Mouse (Mus musculus): ENCODE results near the gene Dip2b. TPM values are rescaled to one million over a fixed set of nuclear protein-coding genes. Genes with fewer than 3 reads are reported as not detected.

The Dip2b gene
- polyA plus RNA-seq, 1 experiment from 2014 or later: 20.7 TPM

GRCm38 (mm10) chr15:100180221-100180620 is 141.8 kb downstream of the Dip2b start:
- 90% methylated on average over 4 of the region's 4 CpGs for WGBS
- no peak for ATAC-seq (ENCODE audit: low FRiP score, low TSS enrichment)
- Histone ChIP-seq H3K9me3 (ENCODE audit: control insufficient read depth, low read length) (no peaks in the 10 kb centered on the region), H3K27me3 (ENCODE audit: control insufficient read depth, insufficient read depth, low read length) (no peaks in the 10 kb centered on the region), H3K4me2 (replicated peaks; ENCODE audit: low read depth, low read length) (no peak overlapping the region), H3K36me3 (ENCODE audit: control insufficient read depth, insufficient read depth, low read length) (peaks cover 59% of the 10 kb centered on the region), H3K9ac (ENCODE audit: low read depth, low read length) (no peak overlapping the region), H3K27ac (ENCODE audit: low read depth, low read length) (no peak overlapping the region), H3K4me1 (ENCODE audit: control insufficient read depth, insufficient read depth, low read length) (no peaks in the 10 kb centered on the region), H3K4me3 (ENCODE audit: low read length) (no peak overlapping the region)

- H3K4me1 ChIP-seq (ENCODE audit: control insufficient read depth, insufficient read depth, low read length): no peaks in the 10 kb centered on the region
- no peak overlapping the region for H3K4me2 ChIP-seq (replicated peaks; ENCODE audit: low read depth, low read length)
- H3K4me3 ChIP-seq (ENCODE audit: low read length): no peak overlapping the region
- no peaks in the 10 kb centered on the region for H3K27me3 ChIP-seq (ENCODE audit: control insufficient read depth, insufficient read depth, low read length)
- no peaks in the 10 kb centered on the region for H3K9me3 ChIP-seq (ENCODE audit: control insufficient read depth, low read length)
- no peak overlapping the region for H3K9ac ChIP-seq (ENCODE audit: low read depth, low read length)
- H3K36me3 ChIP-seq (ENCODE audit: control insufficient read depth, insufficient read depth, low read length): peaks cover 70% of the 10 kb centered on the region
- 91% methylated on average over 10 of the region's 10 CpGs for WGBS
- H3K27ac ChIP-seq (ENCODE audit: low read depth, low read length): no peak overlapping the region
- ATAC-seq (ENCODE audit: low FRiP score, low TSS enrichment): no peak
Measured at GRCm38 (mm10) chr15:100181841-100182240, 143.4 kb downstream of the Dip2b start.

- Histone ChIP-seq H3K9me3 (ENCODE audit: control insufficient read depth, low read length) (no peaks in the 10 kb centered on the region), H3K9ac (ENCODE audit: low read depth, low read length) (no peak overlapping the region), H3K27me3 (ENCODE audit: control insufficient read depth, insufficient read depth, low read length) (no peaks in the 10 kb centered on the region), H3K4me3 (ENCODE audit: low read length) (no peak overlapping the region), H3K4me1 (ENCODE audit: control insufficient read depth, insufficient read depth, low read length) (no peaks in the 10 kb centered on the region), H3K4me2 (replicated peaks; ENCODE audit: low read depth, low read length) (no peak overlapping the region), H3K27ac (ENCODE audit: low read depth, low read length) (no peak overlapping the region), H3K36me3 (ENCODE audit: control insufficient read depth, insufficient read depth, low read length) (peaks cover 73% of the 10 kb centered on the region)
- ATAC-seq (ENCODE audit: low FRiP score, low TSS enrichment): no peak
- 81% methylated on average over 28 of the region's 28 CpGs for WGBS
Measured at GRCm38 (mm10) chr15:100182526-100183280, 144.2 kb downstream of the Dip2b start.

GRCm38 (mm10) chr15:100183510-100183909 is 145.0 kb downstream of the Dip2b start:
- Histone ChIP-seq H3K27ac (ENCODE audit: low read depth, low read length) (no peak overlapping the region), H3K4me2 (replicated peaks; ENCODE audit: low read depth, low read length) (no peak overlapping the region), H3K9me3 (ENCODE audit: control insufficient read depth, low read length) (no peaks in the 10 kb centered on the region), H3K9ac (ENCODE audit: low read depth, low read length) (no peak overlapping the region), H3K27me3 (ENCODE audit: control insufficient read depth, insufficient read depth, low read length) (no peaks in the 10 kb centered on the region), H3K36me3 (ENCODE audit: control insufficient read depth, insufficient read depth, low read length) (peaks cover 75% of the 10 kb centered on the region), H3K4me3 (ENCODE audit: low read length) (no peak overlapping the region), H3K4me1 (ENCODE audit: control insufficient read depth, insufficient read depth, low read length) (no peaks in the 10 kb centered on the region)
- 93% methylated on average over 10 of the region's 10 CpGs for WGBS
- no peak for ATAC-seq (ENCODE audit: low FRiP score, low TSS enrichment)

GRCm38 (mm10) chr15:100184821-100185496 is 146.5 kb downstream of the Dip2b start:
- no peak for ATAC-seq (ENCODE audit: low FRiP score, low TSS enrichment)
- Histone ChIP-seq H3K27me3 (ENCODE audit: control insufficient read depth, insufficient read depth, low read length) (no peaks in the 10 kb centered on the region), H3K4me2 (replicated peaks; ENCODE audit: low read depth, low read length) (no peak overlapping the region), H3K9ac (ENCODE audit: low read depth, low read length) (no peak overlapping the region), H3K27ac (ENCODE audit: low read depth, low read length) (no peak overlapping the region), H3K9me3 (ENCODE audit: control insufficient read depth, low read length) (no peaks in the 10 kb centered on the region), H3K4me1 (ENCODE audit: control insufficient read depth, insufficient read depth, low read length) (no peaks in the 10 kb centered on the region), H3K36me3 (ENCODE audit: control insufficient read depth, insufficient read depth, low read length) (peaks cover 71% of the 10 kb centered on the region), H3K4me3 (ENCODE audit: low read length) (no peak overlapping the region)
- 83% methylated on average over 5 of the region's 5 CpGs for WGBS

- Histone ChIP-seq H3K4me3 (ENCODE audit: low read length) (no peak overlapping the region), H3K4me2 (replicated peaks; ENCODE audit: low read depth, low read length) (no peak overlapping the region), H3K27me3 (ENCODE audit: control insufficient read depth, insufficient read depth, low read length) (no peaks in the 10 kb centered on the region), H3K4me1 (ENCODE audit: control insufficient read depth, insufficient read depth, low read length) (no peaks in the 10 kb centered on the region), H3K36me3 (ENCODE audit: control insufficient read depth, insufficient read depth, low read length) (peaks cover 72% of the 10 kb centered on the region), H3K9ac (ENCODE audit: low read depth, low read length) (no peak overlapping the region), H3K27ac (ENCODE audit: low read depth, low read length) (no peak overlapping the region), H3K9me3 (ENCODE audit: control insufficient read depth, low read length) (no peaks in the 10 kb centered on the region)
- ATAC-seq (ENCODE audit: low FRiP score, low TSS enrichment): no peak
- WGBS: 92% methylated on average over 9 of the region's 9 CpGs
Measured at GRCm38 (mm10) chr15:100186234-100186633, 147.8 kb downstream of the Dip2b start.

- H3K36me3 ChIP-seq (ENCODE audit: control insufficient read depth, insufficient read depth, low read length): peaks cover 71% of the 10 kb centered on the region
- WGBS: 87% methylated on average over 8 of the region's 8 CpGs
Measured at GRCm38 (mm10) chr15:100186882-100187672, 148.6 kb downstream of the Dip2b start.

GRCm38 (mm10) chr15:100188542-100188941 is 150.1 kb downstream of the Dip2b start:
- no peaks in the 10 kb centered on the region for H3K4me1 ChIP-seq (ENCODE audit: control insufficient read depth, insufficient read depth, low read length)
- no peak overlapping the region for H3K4me2 ChIP-seq (replicated peaks; ENCODE audit: low read depth, low read length)
- WGBS: 86% methylated on average over 5 of the region's 5 CpGs
- no peak overlapping the region; the same call in 1 of the 2 replicates for H3K27ac ChIP-seq (ENCODE audit: low read depth, low read length)
- no peak overlapping the region for H3K4me3 ChIP-seq (ENCODE audit: low read length)
- 0 out of 2 replicates have a peak, but pooled peaks have one; percentile 21 for ATAC-seq (ENCODE audit: low FRiP score, low TSS enrichment)
- H3K9me3 ChIP-seq (ENCODE audit: control insufficient read depth, low read length): no peaks in the 10 kb centered on the region
- no peaks in the 10 kb centered on the region for H3K27me3 ChIP-seq (ENCODE audit: control insufficient read depth, insufficient read depth, low read length)
- H3K36me3 ChIP-seq (ENCODE audit: control insufficient read depth, insufficient read depth, low read length): peaks cover 72% of the 10 kb centered on the region
- no peak overlapping the region for H3K9ac ChIP-seq (ENCODE audit: low read depth, low read length)

More at GRCm38 (mm10) chr15:100186882-100187672, 148.6 kb downstream of the Dip2b start:
- ATAC-seq (ENCODE audit: low FRiP score, low TSS enrichment): no peak
- H3K4me2 ChIP-seq (replicated peaks; ENCODE audit: low read depth, low read length): no peak overlapping the region
- no peaks in the 10 kb centered on the region for H3K9me3 ChIP-seq (ENCODE audit: control insufficient read depth, low read length)
- no peak overlapping the region for H3K27ac ChIP-seq (ENCODE audit: low read depth, low read length)
- H3K4me3 ChIP-seq (ENCODE audit: low read length): no peak overlapping the region
- H3K4me1 ChIP-seq (ENCODE audit: control insufficient read depth, insufficient read depth, low read length): no peaks in the 10 kb centered on the region
- H3K27me3 ChIP-seq (ENCODE audit: control insufficient read depth, insufficient read depth, low read length): no peaks in the 10 kb centered on the region
- no peak overlapping the region for H3K9ac ChIP-seq (ENCODE audit: low read depth, low read length)
